Mouse (Mus musculus) heart, adult 8-10 months (tissue): ENCODE measurements around the gene Mphosph9. TPM values are rescaled to one million over a fixed set of nuclear protein-coding genes. Genes with fewer than 3 reads are reported as not detected.

Source experiments
- DNase-seq: peaks from one replicate; pipeline ENCODE4 v3.0.0; 2022; ENCODE audit warnings: low spot score
- total RNA-seq, 4 experiments: library from RNA; stranded (reverse); gene quantifications; 2 replicates each; pipeline ENCODE4 v1.2.4; 2022

Mphosph9 gene
- total RNA-seq, 4 experiments from 2014 or later = 3.6 to 5.7 (median 5.0) TPM

GRCm38 (mm10) chr5:124269661-124270060, 58.1 kb downstream of the Mphosph9 start:
- no peak for DNase-seq

DNA sequence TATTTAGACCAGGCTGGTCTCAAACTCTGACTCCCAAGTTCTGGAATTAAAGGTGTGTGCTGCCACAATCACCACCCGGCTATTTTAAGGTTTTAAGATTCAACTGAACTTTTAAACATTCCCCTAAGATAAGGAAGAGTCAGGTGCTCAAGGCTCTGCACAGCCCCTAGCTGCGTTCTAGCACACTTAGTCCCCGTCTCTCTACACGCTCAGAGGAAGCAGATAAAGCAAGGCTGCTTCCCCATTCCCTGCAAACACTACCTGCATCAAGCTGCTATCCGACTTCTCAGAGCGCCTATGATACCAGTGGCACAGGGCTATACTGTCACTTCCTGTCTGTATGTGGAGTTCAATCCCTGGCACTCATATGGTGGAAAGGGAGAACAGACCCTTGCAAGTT, 60.1 kb downstream of the Mphosph9 start:
- DNase-seq = no peak

DNA sequence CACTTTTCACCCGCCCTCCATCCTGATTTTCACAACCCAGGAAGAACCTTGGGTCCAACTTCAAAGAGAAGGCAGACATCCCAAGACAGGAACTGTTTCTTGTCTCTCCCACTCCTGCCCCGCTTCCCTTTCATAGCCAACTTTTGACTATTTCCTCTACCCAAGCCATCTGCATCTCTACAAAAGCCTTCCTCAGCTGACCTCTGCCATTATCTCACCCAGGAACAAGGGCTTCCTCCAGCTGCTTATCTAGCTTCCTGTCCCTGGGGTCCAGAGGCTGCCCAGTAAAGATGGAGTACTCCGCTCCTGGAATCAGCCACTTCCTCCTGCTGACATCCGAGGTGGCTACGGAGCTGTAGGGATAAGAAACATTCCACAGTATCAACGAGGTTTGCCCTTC, 61.0 kb downstream of the Mphosph9 start:
- DNase-seq = no peak

- no peak for DNase-seq
These were observed 64.5 kb downstream of the Mphosph9 start for GRCm38 (mm10) chr5:124263246-124263645.

DNA sequence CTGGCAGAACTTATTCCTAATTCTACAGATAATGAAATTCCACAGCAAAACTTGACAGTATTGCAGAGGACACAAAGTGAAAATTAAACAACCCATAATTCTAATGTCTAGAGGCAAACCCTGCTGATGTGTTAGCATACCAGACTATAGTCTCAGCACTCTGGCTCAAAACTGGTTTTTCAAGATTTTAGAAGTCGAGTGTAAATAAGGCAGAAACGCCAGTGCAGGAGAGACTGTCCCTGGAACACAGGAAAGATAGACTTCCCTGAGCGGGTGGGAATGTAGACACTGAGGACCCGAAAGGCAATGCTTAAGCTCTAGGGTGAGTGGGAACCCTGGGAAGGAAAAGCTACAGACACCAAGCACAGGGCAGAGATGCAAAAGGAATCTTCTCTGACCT, 65.7 kb downstream of the Mphosph9 start:
- no peak for DNase-seq

GRCm38 (mm10) chr5:124259133-124259532, 68.6 kb downstream of the Mphosph9 start:
- DNase-seq = no peak

DNA sequence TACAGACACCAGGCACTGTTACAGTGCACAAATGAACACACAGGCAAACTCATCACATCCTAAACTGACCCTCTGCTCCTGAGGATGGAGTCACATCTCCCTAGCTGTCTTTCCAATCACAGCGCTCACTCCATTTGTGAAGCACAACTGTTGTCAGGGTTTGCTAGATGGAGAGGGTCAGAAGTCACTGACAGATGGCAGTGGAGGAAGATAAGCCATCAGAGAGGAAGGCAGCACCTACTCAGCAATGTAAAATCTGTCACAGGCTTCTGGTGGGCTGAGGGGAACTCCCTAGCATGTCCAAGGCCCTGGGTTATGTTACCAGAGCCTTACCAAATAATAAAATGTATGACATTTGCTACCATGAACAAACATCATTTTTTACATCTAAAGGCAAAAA, 69.7 kb downstream of the Mphosph9 start:
- no peak for DNase-seq

DNA sequence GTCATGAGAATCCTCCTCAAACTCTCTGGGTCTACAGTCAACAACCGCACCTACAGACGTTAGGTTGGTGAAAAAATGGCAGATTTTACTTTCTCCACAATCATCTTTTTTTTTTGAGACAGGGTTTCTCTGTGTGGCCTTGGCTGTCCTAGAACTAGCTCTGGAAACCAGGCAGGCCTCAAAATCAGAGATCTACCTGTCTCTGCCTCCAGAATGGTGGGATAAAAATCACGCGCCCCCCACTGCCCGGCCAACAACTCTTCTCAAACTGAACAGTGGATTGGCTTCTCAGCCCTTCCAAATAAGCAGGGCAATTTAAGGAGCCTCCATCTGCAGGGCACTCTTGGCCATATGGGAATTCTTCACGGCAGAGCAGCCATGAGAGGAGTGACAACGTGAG, 72.6 kb downstream of the Mphosph9 start:
- no peak for DNase-seq

DNA sequence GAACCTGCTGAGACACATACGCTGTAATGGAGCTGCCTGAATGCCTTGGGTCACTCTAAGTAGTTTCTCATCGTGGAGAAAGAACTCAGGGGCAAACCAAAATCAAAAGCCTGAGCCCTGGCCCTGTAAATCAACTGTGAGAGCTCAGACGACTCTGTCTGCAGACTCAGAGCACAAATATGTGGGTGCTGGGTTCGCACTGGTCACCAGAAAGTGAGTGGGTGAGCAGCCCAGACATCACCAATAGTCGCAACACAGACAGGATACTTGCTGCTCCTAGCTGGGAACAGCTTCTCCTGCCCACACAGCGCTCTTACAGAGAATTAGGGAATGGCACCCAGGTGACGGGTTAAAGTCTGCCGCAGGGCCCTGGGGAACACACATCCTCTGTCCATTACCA, 74.2 kb downstream of the Mphosph9 start:
- no peak for DNase-seq

DNA sequence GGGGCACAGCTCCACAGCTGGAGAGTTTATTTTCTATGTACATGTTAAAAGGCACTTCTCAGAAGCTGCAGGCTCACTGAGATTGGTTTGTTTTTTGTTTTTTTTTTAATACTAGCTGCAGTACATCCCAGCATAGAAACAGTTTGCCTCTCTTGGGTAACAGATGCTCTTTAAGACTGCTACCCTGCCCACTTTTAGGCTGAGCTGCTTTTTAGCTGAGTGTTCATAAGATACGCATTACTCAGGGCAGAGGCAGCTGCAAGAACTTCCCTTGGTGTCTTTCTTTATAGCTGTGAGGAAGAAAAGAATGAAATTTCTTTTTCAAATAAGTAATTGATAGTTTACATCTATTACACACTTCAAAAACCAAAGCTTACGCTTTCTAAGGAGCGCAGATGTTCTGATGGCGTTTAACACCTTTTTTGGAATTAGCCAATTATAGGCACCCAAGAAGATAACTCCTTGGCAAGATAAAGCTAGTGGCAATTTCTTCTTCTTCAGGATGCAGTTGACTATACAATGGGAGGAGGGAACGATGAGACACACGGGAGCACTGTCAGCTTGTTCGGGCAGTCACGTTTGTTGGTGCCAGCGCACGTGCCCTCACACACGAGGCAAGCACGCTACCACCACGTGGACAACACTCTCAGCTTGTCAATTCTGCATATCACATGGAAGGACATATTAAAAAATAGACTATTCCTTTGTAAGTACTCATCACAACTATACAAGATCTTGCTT, 75.0 kb downstream of the Mphosph9 start:
- no peak for DNase-seq

- DNase-seq = no peak
These were observed 76.7 kb downstream of the Mphosph9 start for GRCm38 (mm10) chr5:124251070-124251469.

DNA sequence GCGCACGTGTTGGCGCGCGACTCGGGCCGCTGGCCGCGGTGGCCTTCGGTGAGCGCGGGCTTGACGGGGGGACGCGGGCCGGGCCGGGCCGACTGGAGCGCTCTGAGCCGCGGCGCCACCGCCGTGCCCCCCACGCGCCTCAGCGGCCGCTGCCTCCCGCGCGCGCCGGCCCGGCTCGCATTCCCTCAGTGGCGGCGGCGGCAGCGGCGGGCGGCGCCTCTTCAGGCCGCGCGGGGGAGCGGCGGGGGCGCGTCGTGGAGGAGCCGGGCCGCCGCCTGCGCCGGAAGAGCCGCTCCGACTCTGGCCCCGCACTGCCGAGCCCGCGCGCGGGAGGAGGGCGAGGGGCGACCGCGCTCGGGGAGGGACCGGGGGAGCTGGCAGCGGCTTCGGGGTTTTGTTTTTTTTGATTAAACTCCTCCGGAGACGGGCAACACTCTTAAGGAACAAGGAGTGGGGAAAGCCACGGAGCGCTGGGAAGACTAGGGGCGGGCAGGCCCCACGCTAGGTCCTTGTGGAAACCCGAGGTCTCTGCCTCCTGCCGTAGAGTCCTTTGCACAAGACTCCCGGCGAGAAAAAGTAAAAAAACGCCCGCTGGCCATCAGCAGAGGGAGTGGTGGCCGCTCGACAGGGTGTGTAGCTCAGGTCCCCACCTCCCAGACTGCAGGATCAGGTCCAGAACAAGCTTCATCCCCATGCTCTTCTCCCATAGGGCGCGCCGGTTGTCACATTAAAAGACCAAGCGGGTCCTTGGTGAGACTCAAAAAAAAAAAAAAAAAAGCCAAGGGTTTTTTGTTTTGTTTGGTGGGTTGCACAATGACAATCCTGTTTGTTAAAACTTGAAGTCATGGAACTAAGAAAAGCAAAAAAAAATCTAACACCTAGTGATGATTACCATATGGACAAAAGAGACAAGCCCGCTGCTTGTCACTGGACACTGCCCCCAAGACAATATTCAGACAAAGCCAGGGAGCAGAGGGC, 77.9 kb downstream of the Mphosph9 start, which contains the start of gene Pitpnm2:
Gene Pitpnm2, minus strand, starts transcription at position 147 of the 978 bp plus-strand sequence.
- no peak for DNase-seq

- DNase-seq = no peak
These were observed 78.7 kb downstream of the Mphosph9 start for GRCm38 (mm10) chr5:124248845-124249613.

- DNase-seq = peak; percentile 65
These were observed 79.7 kb downstream of the Mphosph9 start for GRCm38 (mm10) chr5:124247986-124248626.

DNA sequence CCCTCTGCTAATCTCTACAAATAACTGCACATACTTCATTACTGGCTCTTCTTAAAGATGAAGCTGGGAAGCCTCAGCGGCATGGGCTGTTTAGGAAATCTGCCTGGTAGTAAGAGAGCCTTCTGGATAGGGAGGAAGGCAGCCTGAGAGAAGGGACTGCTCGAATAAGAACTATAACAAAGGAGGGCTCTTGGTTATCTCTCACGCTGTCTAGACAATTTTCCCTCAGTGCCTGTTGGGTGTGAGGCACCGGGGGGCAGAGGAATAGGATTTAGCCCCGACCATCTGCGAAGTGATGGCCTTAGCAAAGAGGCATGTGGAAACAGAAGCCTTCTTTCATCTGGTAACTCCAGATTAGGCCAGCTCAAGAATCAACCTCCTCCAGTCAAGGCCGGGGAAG, 80.5 kb downstream of the Mphosph9 start:
- no peak for DNase-seq

DNA sequence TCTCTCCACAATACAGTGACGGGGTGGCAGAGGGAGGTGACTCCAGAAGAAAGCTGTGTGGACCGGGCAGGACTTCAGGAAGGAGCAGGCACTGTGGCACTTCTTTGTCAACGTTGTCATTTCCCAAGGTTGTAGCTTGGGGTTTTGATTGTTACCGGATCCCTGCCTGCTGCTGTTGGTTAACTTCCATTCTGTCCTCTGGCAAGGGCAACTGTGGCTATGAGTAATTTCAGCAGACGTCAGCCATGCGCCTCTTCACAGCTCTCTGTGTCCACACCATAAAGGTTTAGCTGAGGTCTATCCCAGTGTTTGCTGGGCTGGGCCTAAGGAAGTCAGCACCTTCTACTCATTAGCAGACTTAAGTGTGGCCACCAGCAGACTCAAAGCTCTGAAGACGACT, 82.9 kb downstream of the Mphosph9 start:
- no peak for DNase-seq

DNA sequence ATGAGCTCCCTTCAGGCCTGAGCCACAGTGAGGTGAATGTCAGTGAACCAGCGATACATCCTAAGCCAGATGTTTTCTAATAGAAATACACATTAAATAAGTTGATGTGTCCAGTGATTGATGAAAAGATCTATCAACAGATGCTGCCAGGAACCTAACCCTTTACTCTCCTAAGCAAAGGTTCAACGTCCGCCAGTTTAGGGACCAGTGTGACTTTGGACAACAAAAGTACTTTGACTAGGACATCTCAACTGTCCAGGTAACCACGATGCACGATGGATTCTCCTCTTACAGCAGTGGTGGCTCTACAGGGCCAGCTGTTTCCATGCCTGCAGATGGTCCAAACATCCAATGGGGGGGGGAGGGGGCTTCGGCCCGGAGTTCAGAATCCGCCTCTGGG, 83.3 kb downstream of the Mphosph9 start:
- no peak for DNase-seq

DNA sequence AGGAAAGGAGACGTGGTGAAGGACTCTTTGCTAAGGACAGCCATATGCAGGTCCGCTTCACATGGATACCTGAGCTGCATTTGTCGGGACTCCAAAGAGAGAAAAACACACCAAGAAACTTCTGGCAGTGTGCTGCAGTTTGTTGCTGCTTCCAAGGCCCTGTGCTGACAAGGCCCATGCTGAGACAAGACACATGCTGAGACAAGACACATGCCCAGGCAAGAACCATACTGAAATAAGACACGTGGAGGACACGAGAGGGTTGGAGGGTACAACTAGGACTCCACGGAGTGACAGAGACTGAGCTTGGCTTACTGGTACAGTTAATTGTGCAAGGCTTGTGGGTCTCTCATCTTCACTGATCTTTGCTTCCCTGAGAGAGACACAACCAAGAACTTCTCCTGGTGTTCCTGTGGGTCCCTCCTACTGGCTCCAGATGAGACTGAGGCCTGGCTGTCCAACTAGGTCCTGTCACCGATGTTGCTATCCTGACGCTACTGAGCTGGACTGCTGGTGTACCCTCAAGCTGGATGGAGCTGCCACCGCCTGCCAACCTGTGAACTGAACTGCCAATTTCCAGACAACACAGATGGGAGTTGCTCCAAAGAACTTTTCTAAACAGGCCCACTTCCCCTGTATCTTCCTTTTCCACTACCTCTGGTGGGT, 84.4 kb downstream of the Mphosph9 start:
- no peak for DNase-seq

- DNase-seq = no peak
These were observed 85.9 kb downstream of the Mphosph9 start for GRCm38 (mm10) chr5:124241686-124242444.
